Mouse (Mus musculus) effector memory CD4-positive, alpha-beta T cell, adult 5 months (primary cell): ENCODE results near the gene 1110012L19Rik. TPM values are rescaled to one million over a fixed set of nuclear protein-coding genes. Genes with fewer than 3 reads are reported as not detected.

Experiments
- polyA plus RNA-seq: library from polyadenylated mRNA; unstranded; fragments of 100-300 nt; shearing (Covaris generic); gene quantifications from one replicate; pipeline ENCODE4 v1.2.1, GENCODE M21; 2017

The 1110012L19Rik gene
- polyA plus RNA-seq = 27.1 TPM

DNA sequence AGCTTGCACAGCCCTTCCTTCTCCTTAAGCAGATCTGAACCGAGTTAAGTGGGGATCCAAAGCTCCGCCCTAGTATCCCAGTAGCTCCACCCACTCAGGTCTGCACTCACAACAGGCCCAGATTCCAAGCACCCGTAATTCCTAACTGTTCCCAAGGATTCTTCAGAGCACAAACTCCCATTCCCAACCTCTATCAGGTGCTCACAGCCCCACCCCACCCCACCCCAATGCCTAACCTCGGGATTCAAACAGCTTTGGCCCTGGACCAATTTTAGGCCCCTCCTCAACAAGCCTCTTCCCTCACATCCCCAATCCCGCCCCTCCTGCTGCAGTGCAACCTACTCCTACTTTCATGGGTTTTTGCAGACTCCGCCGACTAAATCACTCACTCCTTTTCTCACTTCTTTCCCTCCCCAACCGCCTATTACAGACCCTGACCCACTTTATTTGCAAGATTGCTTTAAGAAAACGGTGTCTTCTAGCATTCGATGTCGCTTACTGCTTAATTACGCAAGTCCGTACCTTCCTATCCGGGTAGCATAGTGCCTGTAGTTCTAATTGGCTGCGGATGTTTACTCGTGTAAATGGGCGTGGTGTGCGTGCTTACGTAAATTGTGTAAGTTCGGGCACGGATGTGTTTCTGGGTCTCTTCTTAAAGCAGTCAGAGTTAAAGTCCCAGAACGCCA is at the start of gene 1110012L19Rik:
Gene 1110012L19Rik (plus strand): TSS at position 602 of the 686 bp plus-strand sequence.

GRCm38 (mm10) chrX:70364661-70365613 is 20.7 kb upstream of the 1110012L19Rik start, which contains the start of gene Ids:
TSS of gene Ids (minus strand) at chrX:70365084.

Other genes starting within 250 kb of the 1110012L19Rik start
- 34.9 TPM for gene Ids, start 20.8 kb upstream of the 1110012L19Rik start, polyA plus RNA-seq
- 25.9 TPM for gene Tmem185a, start 91.3 kb downstream of the 1110012L19Rik start, polyA plus RNA-seq